Mouse (Mus musculus) sigmoid colon, adult 10 weeks (tissue): ENCODE results near the gene Olfr311. TPM values are rescaled to one million over a fixed set of nuclear protein-coding genes. Genes with fewer than 3 reads are reported as not detected.

ENCODE experiments used
- polyA plus RNA-seq: library from polyadenylated mRNA; stranded (reverse); fragments of 350-450 nt; fragmentation: Illumina TruSeq; extraction: RNeasy Lipid Tissue Mini Kit (QIAGEN cat#74804); gene quantifications from one replicate; pipeline ENCODE4 v1.2.3, GENCODE M21; 2014; ENCODE audit warnings: low read depth, low replicate concordance

Gene Olfr311
- not detected for polyA plus RNA-seq

GRCm38 (mm10) chr11:58838951-58839350 is at the start of gene Olfr311:
TSS of gene Olfr311 (plus strand) at chr11:58839251.

DNA sequence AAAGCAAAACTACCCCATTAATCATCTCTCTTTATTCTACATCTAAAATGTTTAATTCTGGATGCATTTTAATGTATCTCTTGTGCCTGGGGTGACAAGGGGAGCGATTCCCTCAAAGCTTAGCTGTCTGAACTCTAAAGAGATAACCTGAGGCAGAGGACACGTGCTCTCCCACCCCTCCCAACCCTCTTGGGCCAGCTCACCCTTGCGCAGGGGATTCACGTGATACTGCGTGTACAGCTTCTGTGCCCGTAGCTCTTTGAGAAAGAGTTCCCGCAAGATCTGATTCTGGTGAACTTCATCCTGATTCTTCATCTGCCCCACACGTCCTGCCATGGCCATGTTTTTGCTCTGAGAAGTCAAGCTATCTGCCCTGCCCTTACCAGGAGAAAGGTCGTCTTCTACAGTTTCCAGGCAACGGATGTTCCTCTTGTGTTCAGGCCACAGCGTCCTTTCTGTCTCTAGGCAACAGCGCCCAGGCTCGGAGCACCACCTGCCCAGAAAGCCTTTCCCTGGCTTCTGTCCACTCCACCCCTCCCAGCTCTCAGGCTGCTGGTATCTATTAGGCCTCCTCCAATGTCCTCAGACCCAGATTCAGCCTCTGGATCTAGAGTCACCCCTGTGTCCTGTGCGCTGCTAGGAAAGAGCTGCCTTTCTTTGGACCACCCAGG is 37.4 kb upstream of the Olfr311 start, which contains the start of gene Fam183b:
Fam183b (minus strand) TSS at position 403 of the 671 bp plus-strand sequence.

GRCm38 (mm10) chr11:58814700-58815099 is 24.4 kb upstream of the Olfr311 start, which contains the start of gene Olfr313:
TSS of gene Olfr313 (plus strand) at chr11:58815000.

DNA sequence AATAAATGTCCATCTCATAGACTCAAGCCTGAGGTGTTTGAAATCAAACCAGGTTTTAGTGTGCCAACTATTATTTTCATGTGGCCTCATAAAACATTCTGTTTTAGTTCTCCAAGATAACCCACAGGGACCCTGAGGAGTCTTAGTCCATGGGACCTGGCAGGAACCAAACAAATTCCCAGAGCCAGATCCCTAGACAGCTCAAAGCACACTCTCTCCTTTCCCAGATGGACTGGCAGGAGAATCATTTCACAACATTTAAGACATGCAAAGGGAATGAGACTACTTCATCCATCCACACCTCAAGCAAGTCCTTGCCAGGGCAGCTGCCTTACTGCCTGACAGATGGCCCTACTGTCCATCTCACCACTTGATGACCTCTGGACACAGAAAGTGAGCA is 10.1 kb upstream of the Olfr311 start, which contains the start of gene Olfr312:
Olfr312 (plus strand) TSS at position 301 of the 400 bp plus-strand sequence.

GRCm38 (mm10) chr11:58846919-58847461 is 7.9 kb downstream of the Olfr311 start, which contains the start of gene Gm12258:
TSS of gene Gm12258 (plus strand) at chr11:58847158.

DNA sequence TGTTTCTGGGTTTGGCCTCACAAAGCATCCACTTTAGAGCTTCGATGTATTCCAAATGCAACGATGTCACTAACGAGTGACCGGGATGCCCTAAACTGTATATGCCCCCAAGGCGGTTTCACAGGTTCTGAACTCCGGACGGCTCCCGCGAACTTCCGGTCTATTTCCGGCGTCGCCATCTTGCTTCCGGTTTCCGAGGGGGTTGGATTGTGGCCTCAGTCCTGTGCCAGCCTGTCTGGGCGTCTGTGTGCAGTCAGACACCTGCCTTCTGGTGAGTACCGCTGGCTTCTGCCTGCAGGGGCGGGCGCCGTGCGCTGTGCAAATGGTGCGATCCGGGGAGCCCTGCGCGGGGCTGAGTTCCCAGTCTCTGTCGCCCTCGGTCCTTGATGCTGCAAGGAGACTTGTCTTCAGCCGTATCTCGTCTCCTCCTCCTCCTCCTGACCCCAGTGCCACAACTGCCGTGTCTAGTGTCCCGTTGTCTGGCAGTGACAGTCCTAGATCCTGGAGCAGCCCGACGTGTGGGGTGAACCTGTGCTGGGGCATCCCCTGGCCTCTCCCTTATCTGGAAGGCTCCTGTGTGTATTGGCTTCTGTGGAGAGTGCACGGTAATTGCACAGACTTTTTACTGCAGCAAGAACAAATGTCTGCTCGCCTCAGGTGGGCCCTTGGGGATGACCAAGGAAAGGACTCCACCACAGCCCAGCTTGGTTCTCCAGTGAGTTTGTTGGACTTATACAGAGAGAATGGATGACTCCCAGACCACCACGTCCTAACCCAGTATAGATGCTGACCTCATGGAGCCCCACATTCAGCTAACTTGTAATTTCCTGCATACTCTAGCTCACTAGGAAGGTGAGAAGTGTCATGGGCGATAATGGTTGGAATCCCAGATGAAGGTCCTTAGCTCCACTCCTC is 28.2 kb downstream of the Olfr311 start, which contains the start of gene 2810021J22Rik:
2810021J22Rik (plus strand) TSS at position 178 of the 915 bp plus-strand sequence.

Other genes with a start within 250 kb of the Olfr311 start
- not detected for gene Olfr324, start 244.1 kb upstream of the Olfr311 start, polyA plus RNA-seq
- 45.8 TPM for gene 2210407C18Rik, start 223.2 kb upstream of the Olfr311 start, polyA plus RNA-seq
- not detected for gene Olfr323, start 208.8 kb upstream of the Olfr311 start, polyA plus RNA-seq
- gene Trim58, start 198.8 kb upstream of the Olfr311 start, polyA plus RNA-seq = not detected
- not detected for gene Olfr322, start 180.5 kb upstream of the Olfr311 start, polyA plus RNA-seq
- not detected for gene Olfr320, start 158.2 kb upstream of the Olfr311 start, polyA plus RNA-seq
- not detected for gene Olfr319, start 140.1 kb upstream of the Olfr311 start, polyA plus RNA-seq
- not detected for gene Olfr318, start 115.2 kb upstream of the Olfr311 start, polyA plus RNA-seq
- gene Olfr317, start 100.0 kb upstream of the Olfr311 start, polyA plus RNA-seq = not detected
- not detected for gene Olfr316, start 86.5 kb upstream of the Olfr311 start, polyA plus RNA-seq
- gene Olfr315, start 66.1 kb upstream of the Olfr311 start, polyA plus RNA-seq = not detected
- gene Olfr314, start 56.3 kb upstream of the Olfr311 start, polyA plus RNA-seq = not detected
- gene Fam183b, start 37.3 kb upstream of the Olfr311 start, polyA plus RNA-seq = not detected
- not detected for gene Olfr313, start 24.3 kb upstream of the Olfr311 start, polyA plus RNA-seq
- gene Olfr312, start 10.0 kb upstream of the Olfr311 start, polyA plus RNA-seq = not detected
- 12.9 TPM for gene Gm12258, start 7.9 kb downstream of the Olfr311 start, polyA plus RNA-seq
- 8.3 TPM for gene 2810021J22Rik, start 28.0 kb downstream of the Olfr311 start, polyA plus RNA-seq
- 3.9 TPM for gene Zfp39, start 65.0 kb downstream of the Olfr311 start, polyA plus RNA-seq
- not detected for gene Btnl10, start 78.7 kb downstream of the Olfr311 start, polyA plus RNA-seq
- gene Rnf187, start 99.7 kb downstream of the Olfr311 start, polyA plus RNA-seq = 6.2 TPM
- gene Hist3h2ba, start 109.7 kb downstream of the Olfr311 start, polyA plus RNA-seq = not detected
- 18.4 TPM for gene Hist3h2a, start 115.4 kb downstream of the Olfr311 start, polyA plus RNA-seq
- 0.41 TPM for gene Trim17, start 115.4 kb downstream of the Olfr311 start, polyA plus RNA-seq
- gene Trim11, start 138.8 kb downstream of the Olfr311 start, polyA plus RNA-seq = 2.8 TPM